Mouse (Mus musculus) CD8-positive naive resting alpha-beta T cell, adult 2 months (primary cell): ENCODE data around the gene Supt5.

Experiments
- DNase-seq, 2 experiments: peaks; one replicate each; pipeline ENCODE4 v3.0.0; 2022; ENCODE audit warnings: low read depth in 2 of 2, low spot score in 2 of 2

The Supt5 gene

GRCm38 (mm10) chr7:28354113-28354581 is 15.6 kb upstream of the Supt5 start:
- DNase-seq = no peak

GRCm38 (mm10) chr7:28353267-28353666 is 14.7 kb upstream of the Supt5 start:
- no peak for DNase-seq

- no peak for DNase-seq
These were observed 13.2 kb upstream of the Supt5 start for GRCm38 (mm10) chr7:28351676-28352191.

GRCm38 (mm10) chr7:28350155-28350883 is 11.8 kb upstream of the Supt5 start, which contains the start of gene Rps16:
TSS of gene Rps16 (plus strand) at chr7:28350652.
- DNase-seq = peak; percentile 97

- no peak for DNase-seq
These were observed 10.1 kb upstream of the Supt5 start for GRCm38 (mm10) chr7:28348601-28349000.

- no peak for DNase-seq
These were observed 9.2 kb upstream of the Supt5 start for GRCm38 (mm10) chr7:28347746-28348145.

GRCm38 (mm10) chr7:28344637-28345036 is 6.1 kb upstream of the Supt5 start:
- DNase-seq = peak; percentile 73 to 77

- no peak for DNase-seq
These were observed 2.8 kb upstream of the Supt5 start for GRCm38 (mm10) chr7:28341381-28341780.

GRCm38 (mm10) chr7:28339213-28339917 is 819 bp upstream of the Supt5 start:
- DNase-seq = peak; percentile 32 to 61

- no peak for DNase-seq
These were observed 3.1 kb downstream of the Supt5 start for GRCm38 (mm10) chr7:28335471-28335870.

- no peak for DNase-seq
These were observed 4.0 kb downstream of the Supt5 start for GRCm38 (mm10) chr7:28334534-28334933.

GRCm38 (mm10) chr7:28328260-28328659 is 10.3 kb downstream of the Supt5 start:
- no peak for DNase-seq

GRCm38 (mm10) chr7:28326457-28326856 is 12.1 kb downstream of the Supt5 start:
- no peak for DNase-seq

- no peak for DNase-seq
These were observed 13.3 kb downstream of the Supt5 start for GRCm38 (mm10) chr7:28325293-28325692.

GRCm38 (mm10) chr7:28321974-28322720 is 16.4 kb downstream of the Supt5 start:
- no peak for DNase-seq

- no peak for DNase-seq
These were observed 19.8 kb downstream of the Supt5 start for GRCm38 (mm10) chr7:28318714-28319113.

- DNase-seq = no peak
These were observed 20.5 kb downstream of the Supt5 start for GRCm38 (mm10) chr7:28318036-28318435.

- DNase-seq = peak; percentile 93 to 95
These were observed 26.5 kb downstream of the Supt5 start, which contains the start of gene Timm50 for GRCm38 (mm10) chr7:28311926-28312543. TSS of gene Timm50 (minus strand) at chr7:28312072.

- no peak for DNase-seq
These were observed 27.2 kb downstream of the Supt5 start for GRCm38 (mm10) chr7:28311151-28311925.

GRCm38 (mm10) chr7:28309737-28310136 is 28.8 kb downstream of the Supt5 start:
- DNase-seq = no peak
